Mouse (Mus musculus): ENCODE data around the gene Mb21d2.

GRCm38 (mm10) chr16:28870456-28870855 lies 59.0 kb downstream of the Mb21d2 start:
- no peak for TF ChIP-seq TAL1 (IDR thresholded peaks at IDR 0.05; ENCODE audit: low read length)
- no peak for TF ChIP-seq POLR2A (IDR thresholded peaks at IDR 0.05; ENCODE audit: control insufficient read depth in 1 of 2, insufficient read depth in 1 of 2, low read depth in 1 of 2, low read length in 2 of 2, poor library complexity in 1 of 2)
- TF ChIP-seq GATA1 (IDR thresholded peaks at IDR 0.05; ENCODE audit: low read depth, low read length) = no peak
- no peak for TF ChIP-seq POLR2AphosphoS2 (IDR thresholded peaks at IDR 0.05; ENCODE audit: low read length)
- TF ChIP-seq USF1 (IDR thresholded peaks at IDR 0.05; ENCODE audit: low read depth, low read length) = no peak
- no peak for TF ChIP-seq CTCF (IDR thresholded peaks at IDR 0.05 in 2 of 3, conservative IDR thresholded peaks at IDR 0.05 in 1 of 3; ENCODE audit: control insufficient read depth in 1 of 3, insufficient read depth in 1 of 3, low read depth in 2 of 3, low read length in 3 of 3, poor library complexity in 1 of 3, severe bottlenecking in 1 of 3)
- no peak for TF ChIP-seq ETS1 (IDR thresholded peaks at IDR 0.05; ENCODE audit: low read depth, low read length)
- TF ChIP-seq ZC3H11A (IDR thresholded peaks at IDR 0.05; ENCODE audit: low read depth, low read length) = no peak
